Mouse (Mus musculus): ENCODE measurements around the gene Npy1r.

- TF ChIP-seq POLR2A (IDR thresholded peaks at IDR 0.05; ENCODE audit: insufficient read depth, low read length) (no peak), EP300 (IDR thresholded peaks at IDR 0.05; ENCODE audit: insufficient read depth, low read depth, low read length) (no peak), CTCF (IDR thresholded peaks at IDR 0.05; ENCODE audit: low read depth, low read length) (no peak)
Measured at GRCm38 (mm10) chr8:66745612-66746011, 48.6 kb downstream of the Npy1r start.
